Mouse (Mus musculus) thymus, adult 2 months (tissue): ENCODE data around the gene Med12l. TPM values are rescaled to one million over a fixed set of nuclear protein-coding genes. Genes with fewer than 3 reads are reported as not detected.

Source experiments
- DNase-seq: peaks from one replicate; pipeline ENCODE4 v3.0.0; 2021
- H3K27ac ChIP-seq: fragments of 200-500 bp; 2 replicates; pipeline ENCODE4 v1.5.1; 2012; ENCODE audit warnings: low read length, control low read depth; ENCODE audit not compliant: control insufficient read depth, insufficient read depth
- H3K27me3 ChIP-seq: fragments of 200-500 bp; 2 replicates; pipeline ENCODE4 v1.6.1; 2012; ENCODE audit warnings: mild to moderate bottlenecking, low read length, moderate library complexity, mixed read lengths; ENCODE audit not compliant: control insufficient read depth, insufficient read depth
- H3K36me3 ChIP-seq: fragments of 200-500 bp; 2 replicates; pipeline ENCODE4 v1.6.1; 2012; ENCODE audit warnings: mild to moderate bottlenecking, low read length, moderate library complexity; ENCODE audit not compliant: control insufficient read depth, insufficient read depth
- H3K4me1 ChIP-seq: fragments of 200-500 bp; replicated peaks from 2 replicates; pipeline ENCODE4 v1.6.1; 2012; ENCODE audit warnings: low read length; ENCODE audit not compliant: control insufficient read depth, insufficient read depth
- H3K4me3 ChIP-seq: fragments of 200-500 bp; 2 replicates; pipeline ENCODE4 v1.5.1; 2012; ENCODE audit warnings: mild to moderate bottlenecking, low read length, control low read depth, moderate library complexity; ENCODE audit not compliant: control insufficient read depth, insufficient read depth
- CTCF ChIP-seq: fragments of 200-500 bp; IDR thresholded peaks from 2 replicates; pipeline ENCODE4 v1.5.1; 2012; ENCODE audit warnings: mild to moderate bottlenecking, control low read depth, low read length, moderate library complexity, borderline replicate concordance; ENCODE audit not compliant: control insufficient read depth, poor library complexity, insufficient read depth; ENCODE audit errors: extremely low read depth
- POLR2A ChIP-seq: fragments of 200-500 bp; IDR thresholded peaks from 2 replicates; pipeline ENCODE4 v1.6.1; 2012; ENCODE audit warnings: mild to moderate bottlenecking, low read length, control low read depth, moderate library complexity; ENCODE audit not compliant: control insufficient read depth, poor library complexity, insufficient read depth; ENCODE audit errors: extremely low read depth
- WGBS: fragments of 180-500 bp; shearing (Covaris S2); methylation state at CpG from one replicate; pipeline ENCODE4 v1.1.7; 2018; 5-methylcytosine and 5-hydroxymethylcytosine counted together
- polyA plus RNA-seq: library from polyadenylated mRNA; depleted of rRNA; stranded (reverse); fragments of >200 nt; gene quantifications from 2 replicates; pipeline ENCODE4 v1.2.3, GENCODE M21; 2012

Med12l gene
- polyA plus RNA-seq, 1 experiment, result 3.3 TPM

DNA sequence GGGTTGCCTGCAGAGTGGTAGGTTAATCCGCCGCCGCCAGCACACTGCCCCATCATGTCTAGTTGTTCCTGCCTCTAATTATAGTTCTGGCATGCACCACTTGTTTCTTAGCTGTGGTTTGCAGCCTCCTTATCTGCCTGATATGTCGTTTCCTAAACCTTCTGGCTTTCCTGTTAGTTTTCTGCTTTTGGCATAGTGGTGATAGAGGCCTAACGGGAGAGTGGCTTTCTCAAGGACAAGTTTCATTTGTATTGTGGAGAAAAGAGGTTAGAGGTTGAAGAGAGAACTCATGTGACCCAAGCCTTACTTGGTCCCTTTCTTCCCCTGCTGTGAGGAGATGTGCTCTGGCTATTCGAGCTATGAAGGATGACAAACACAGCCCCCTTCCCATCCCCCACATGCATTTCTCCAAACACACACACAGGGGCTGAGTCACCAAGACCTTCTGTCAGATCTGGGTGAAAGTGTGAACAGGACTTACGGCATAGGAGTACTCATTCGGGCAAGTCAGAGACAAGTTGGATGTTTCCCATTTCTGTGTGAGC lies 108.4 kb downstream of the Med12l start:
- no peak overlapping the region for H3K4me3 ChIP-seq
- no peak for TF ChIP-seq POLR2A
- no peak for TF ChIP-seq CTCF

DNA sequence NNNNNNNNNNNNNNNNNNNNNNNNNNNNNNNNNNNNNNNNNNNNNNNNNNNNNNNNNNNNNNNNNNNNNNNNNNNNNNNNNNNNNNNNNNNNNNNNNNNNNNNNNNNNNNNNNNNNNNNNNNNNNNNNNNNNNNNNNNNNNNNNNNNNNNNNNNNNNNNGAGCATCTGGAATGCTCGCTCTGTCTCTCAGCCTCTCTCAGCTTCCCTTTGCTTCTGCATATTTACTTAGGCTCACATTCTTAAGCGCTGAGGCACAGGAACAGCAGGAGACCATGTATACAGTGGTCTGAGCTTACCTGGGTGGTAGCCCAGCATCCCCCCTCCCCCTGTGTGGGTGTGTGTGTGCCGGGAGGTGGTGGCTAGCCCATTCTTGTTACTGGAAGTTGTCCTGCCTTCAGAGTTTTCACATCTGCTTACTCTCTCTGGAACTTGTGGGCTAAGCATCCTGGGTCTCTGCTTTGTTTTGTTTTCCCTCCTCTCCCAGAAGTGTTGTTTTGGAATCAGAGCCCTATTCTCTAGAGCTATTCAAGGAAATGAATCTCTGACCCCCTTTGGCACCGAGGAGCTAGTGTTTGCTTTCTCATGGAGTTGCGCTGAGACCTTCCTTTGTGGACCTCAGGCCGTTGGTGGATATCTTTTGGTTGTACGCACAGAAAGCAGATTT lies 115.6 kb downstream of the Med12l start:
- Histone ChIP-seq H3K27me3 (no peaks in the 10 kb centered on the region), H3K36me3 (no peaks in the 10 kb centered on the region), H3K4me3 (no peak overlapping the region), H3K4me1 (peaks cover 5% of the 10 kb centered on the region), H3K27ac (no peak overlapping the region)
- no peak for DNase-seq
- 82% methylated on average over 7 of the region's 7 CpGs for WGBS
- TF ChIP-seq CTCF, result no peak

More for the DNA sequence above, 108.4 kb downstream of the Med12l start:
- Histone ChIP-seq H3K36me3 (no peaks in the 10 kb centered on the region), H3K4me1 (peaks cover 11% of the 10 kb centered on the region), H3K27ac (no peak overlapping the region), H3K27me3 (no peaks in the 10 kb centered on the region)
- DNase-seq, result no peak
- 20% methylated on average over 8 of the region's 8 CpGs for WGBS

DNA sequence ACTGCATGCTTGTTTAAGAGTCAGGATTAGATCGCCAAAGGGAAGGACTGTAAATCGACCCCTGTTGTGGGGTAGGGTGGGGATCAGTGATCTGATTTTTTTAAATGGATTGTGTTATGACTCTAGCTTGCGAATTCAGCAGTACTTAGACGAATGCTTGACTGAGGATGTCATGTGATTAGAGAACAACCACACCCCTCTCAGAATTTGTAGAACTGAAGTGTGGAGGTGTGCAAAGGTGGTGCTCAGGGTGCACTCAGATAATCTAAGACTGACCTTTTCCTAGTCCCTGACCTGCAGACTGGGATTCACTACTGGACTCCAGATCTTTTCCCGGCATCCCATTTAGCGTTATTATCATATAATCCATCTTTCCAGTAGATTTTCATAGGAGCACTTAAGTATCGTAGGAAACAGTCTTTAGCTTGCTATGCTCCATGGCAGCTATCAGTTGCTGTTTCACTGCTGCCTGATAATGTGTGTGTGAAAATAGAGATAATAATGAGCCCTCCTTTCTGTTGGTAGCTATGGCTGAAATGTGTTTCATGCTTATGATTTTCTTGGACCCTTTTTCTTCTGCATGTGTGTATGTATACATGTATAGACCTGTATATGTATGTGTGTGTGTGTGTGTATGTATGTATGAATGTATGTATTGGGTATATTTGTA lies 116.3 kb downstream of the Med12l start:
- no peak overlapping the region for H3K27ac ChIP-seq
- WGBS, result 92% methylated on average over 7 of the region's 7 CpGs
- H3K36me3 ChIP-seq, result no peaks in the 10 kb centered on the region
- TF ChIP-seq POLR2A (no peak), CTCF (no peak)
- no peak for DNase-seq
- H3K4me1 ChIP-seq, result peaks cover 5% of the 10 kb centered on the region
- H3K27me3 ChIP-seq, result no peaks in the 10 kb centered on the region
- no peak overlapping the region for H3K4me3 ChIP-seq

DNA sequence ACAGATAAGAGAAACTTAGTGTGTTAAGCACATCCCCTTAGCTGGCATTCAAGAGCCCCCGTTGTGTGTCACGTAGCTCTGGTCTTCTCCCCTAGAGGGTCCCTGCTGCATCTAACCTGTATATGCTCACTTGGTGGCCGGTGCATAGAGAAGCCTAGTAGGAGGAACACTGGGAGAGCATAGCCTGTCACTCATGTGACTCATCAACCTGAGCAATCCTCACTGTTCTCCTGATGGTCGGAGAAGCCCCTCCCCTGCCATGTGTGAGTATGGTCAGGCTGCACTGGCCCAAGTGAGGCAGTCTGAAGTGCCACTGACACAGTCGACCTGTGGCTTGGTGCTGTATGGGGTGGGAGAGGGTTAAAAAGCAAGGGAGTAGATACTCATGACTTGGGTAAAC lies 119.4 kb downstream of the Med12l start:
- Histone ChIP-seq H3K27me3 (no peaks in the 10 kb centered on the region), H3K4me3 (no peak overlapping the region), H3K4me1 (no peaks in the 10 kb centered on the region), H3K27ac (no peak overlapping the region), H3K36me3 (no peaks in the 10 kb centered on the region)
- no peak for DNase-seq
- 86% methylated on average over 5 of the region's 5 CpGs for WGBS
- TF ChIP-seq POLR2A, result no peak
- no peak for TF ChIP-seq CTCF

DNA sequence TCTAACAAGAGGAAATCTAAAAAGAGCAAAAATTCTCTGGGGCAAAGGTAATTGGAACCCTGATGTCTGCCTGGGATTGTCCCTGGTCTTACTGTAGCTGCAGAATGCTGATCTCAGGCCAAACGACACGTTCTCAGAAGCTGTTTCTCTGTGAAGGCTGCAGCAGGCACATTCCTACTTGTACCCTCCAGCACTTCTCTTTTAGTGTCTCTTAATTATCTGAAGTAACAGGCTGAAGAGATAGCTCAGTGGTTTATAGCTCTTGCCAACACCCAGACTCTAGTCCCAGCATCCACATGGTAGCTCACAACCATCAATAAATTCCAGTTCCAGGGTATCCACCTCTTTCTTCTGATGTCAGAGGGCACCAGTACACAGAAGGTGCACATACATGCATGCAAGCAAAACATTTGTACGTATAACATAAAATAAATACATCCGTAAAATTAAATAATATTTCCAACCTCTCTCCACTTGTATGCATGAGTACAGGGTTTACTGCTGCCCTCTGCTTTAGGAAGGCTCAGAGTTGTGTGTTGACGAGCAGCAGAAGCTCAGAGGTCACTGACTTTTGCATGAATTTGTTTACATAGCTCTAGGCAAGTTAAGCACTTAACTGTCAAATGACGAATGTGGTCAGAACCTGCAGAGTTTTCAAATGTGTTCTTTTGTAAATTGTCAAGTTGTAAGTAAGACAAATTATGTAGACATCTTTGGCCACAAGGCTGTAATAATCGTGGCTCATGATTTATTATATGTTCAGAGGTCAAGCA lies 120.3 kb downstream of the Med12l start:
- TF ChIP-seq POLR2A, result no peak
- no peak for TF ChIP-seq CTCF
- WGBS, result 77% methylated on average over 7 of the region's 7 CpGs
- no peak for DNase-seq
- no peak overlapping the region for H3K4me3 ChIP-seq
- no peaks in the 10 kb centered on the region for H3K36me3 ChIP-seq
- H3K27ac ChIP-seq, result no peak overlapping the region
- no peaks in the 10 kb centered on the region for H3K27me3 ChIP-seq
- H3K4me1 ChIP-seq, result peaks cover 4% of the 10 kb centered on the region

DNA sequence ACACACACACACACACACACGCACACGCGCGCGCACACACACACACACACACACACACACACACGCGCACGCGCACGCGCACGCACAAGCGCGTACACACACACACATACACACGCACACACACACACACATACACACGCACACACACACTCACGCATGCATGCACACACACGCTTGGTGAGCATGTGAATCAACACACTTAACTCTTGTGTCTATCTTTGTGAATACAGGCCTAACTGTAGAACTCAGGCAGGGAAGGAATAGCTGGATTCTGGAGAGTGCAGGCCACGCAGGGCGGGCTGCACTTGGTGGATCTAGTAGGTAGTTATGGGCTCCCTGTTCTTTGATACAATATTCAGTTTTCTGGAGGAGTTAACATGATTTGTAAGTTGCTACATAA lies 123.1 kb downstream of the Med12l start:
- Histone ChIP-seq H3K4me3 (no peak overlapping the region), H3K27ac (no peak overlapping the region), H3K27me3 (no peaks in the 10 kb centered on the region), H3K4me1 (peaks cover 15% of the 10 kb centered on the region), H3K36me3 (no peaks in the 10 kb centered on the region)
- DNase-seq, result no peak
- 85% methylated on average over 20 of the region's 20 CpGs for WGBS
- no peak for TF ChIP-seq CTCF
- TF ChIP-seq POLR2A, result no peak
